Mouse (Mus musculus): Measurements from ENCODE around the gene Samd3.

The Samd3 gene

DNA sequence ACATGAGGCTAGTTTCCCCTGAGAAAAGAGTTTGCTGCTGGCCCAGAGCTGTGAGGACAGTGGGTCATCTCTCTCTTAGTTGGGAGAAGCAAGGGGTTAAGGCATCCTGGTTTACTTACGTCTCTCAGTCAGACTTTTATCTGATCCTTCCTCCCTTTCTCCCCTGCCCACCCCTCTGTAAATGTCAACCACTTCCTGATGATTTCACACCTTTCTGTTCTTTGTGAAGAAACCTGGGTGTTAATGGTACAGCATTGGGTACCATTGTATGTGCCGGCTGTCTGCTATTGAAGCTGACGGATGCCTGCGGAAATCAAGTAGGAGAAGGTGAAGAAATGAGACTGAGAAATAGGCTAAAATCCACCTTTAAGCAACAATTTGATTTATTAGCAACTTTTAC lies at the start of gene Samd3:
TSS of gene Samd3 (plus strand) at position 220 of the 400 bp plus-strand sequence.
- in situ Hi-C loops (cut with MboI; ENCODE audit: unreplicated experiment in 2 of 2), result no loop called here

DNA sequence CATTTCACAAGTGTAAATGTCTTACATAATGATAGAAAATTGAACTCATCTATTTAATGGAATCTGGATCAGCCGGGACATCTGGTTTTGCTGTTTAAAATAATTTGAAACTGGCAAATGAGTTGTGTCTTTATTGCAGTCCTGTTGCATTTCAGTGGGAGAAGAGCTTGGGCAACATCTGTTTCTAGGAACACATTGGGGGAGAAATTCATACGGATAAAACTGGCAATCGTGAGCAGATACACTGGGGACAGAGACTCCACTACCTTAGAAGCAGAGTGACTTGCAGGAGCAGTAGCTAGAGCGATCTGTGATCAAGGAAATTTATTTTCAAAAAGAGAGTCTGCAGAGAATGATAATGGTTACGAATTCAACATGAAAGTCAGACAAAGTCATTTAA lies 44.2 kb upstream of the Samd3 start:
- in situ Hi-C loops (cut with MboI; ENCODE audit: unreplicated experiment in 2 of 2), result no loop called here

DNA sequence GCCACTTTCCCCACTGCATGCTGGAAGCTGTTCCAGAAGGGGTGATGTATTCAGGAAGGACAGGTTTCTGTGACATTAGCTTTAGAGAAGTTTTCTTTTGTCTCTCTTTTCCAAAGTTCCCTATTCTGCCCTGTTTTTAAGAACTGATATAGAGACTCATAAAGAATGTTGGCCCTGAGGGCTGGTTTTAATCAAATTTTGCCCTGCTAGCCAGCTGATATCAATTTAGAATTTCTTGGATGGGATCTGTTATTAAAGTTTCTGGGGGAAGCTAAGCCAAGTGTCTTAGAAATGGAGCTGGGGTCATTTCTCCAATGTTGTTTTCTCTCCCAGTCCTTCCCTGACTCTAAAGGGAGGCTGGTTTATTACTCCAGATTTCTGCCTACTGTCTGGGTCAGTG lies 38.7 kb upstream of the Samd3 start:
- in situ Hi-C loops (cut with MboI; ENCODE audit: unreplicated experiment in 2 of 2), result no loop called here

DNA sequence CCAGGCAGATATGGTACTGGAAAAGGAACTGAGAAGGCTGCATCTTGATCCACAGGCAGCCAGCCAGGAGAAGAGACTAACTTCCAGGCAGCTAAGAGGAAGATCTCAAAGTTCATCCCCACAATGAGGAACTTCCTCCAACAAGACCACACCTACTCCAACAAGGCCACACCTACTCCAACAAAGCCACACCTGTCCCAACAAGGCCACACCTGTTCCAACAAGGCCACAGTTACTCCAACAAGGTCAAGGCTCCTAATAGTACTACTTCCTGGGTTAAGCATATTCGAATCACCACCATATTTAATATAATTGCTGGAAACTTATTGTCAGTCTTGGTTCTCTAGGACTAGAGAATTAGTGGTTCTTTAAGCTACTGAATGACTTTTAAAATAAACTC lies 34.6 kb upstream of the Samd3 start:
- in situ Hi-C loops (cut with MboI; ENCODE audit: unreplicated experiment in 2 of 2), result no loop called here

DNA sequence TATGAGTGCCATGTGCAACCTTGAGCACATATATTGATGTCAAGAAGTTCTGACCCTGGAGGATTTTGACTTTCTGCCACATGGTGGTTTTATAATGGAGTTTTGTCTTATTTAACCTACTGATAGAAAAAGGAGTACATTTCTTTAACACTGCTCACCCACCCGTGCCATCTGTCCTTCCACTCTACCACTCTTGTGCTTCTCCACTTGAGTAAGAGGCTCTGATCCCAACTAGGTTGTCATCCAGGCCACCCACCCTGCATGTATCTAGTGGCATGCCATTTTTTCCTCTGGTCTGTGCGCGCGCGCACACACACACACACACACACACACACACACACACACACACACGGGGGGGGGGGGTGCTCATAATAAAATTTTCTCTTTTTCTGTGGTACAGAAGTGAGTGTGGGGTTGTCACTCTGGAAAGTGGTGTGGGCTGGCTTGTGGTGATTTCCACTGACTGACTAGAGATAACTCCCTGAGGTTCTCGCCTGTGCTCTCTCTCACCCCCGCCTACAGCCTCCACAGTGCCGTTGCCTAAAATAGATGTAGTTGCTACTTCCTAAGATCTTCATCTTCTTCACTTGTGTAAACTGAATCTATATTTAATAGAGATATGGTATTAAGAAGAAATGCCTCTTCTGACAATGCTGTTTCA lies 26.7 kb upstream of the Samd3 start:
- in situ Hi-C loops (cut with MboI; ENCODE audit: unreplicated experiment in 2 of 2), result no loop called here

DNA sequence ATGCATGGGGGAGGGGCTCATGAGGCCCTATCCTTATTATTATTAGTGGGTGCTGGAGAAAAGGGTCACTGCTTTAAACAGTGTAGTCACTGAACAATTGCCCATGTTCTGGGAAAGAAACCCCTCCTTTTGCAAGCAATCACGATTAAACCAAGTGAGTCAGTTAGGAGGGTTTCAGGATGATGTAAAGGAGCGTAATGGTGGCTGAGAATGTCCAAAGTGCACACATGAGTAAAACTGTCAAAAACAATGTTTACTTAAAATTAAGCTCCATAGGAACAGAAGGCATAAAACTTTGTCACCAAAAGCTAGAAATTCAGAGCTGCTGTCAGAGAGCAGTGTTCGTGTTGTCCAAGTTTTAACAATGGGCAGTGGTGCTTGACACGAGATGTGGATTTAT lies 8.8 kb upstream of the Samd3 start:
- in situ Hi-C loops (cut with MboI; ENCODE audit: unreplicated experiment in 2 of 2), result no loop called here

DNA sequence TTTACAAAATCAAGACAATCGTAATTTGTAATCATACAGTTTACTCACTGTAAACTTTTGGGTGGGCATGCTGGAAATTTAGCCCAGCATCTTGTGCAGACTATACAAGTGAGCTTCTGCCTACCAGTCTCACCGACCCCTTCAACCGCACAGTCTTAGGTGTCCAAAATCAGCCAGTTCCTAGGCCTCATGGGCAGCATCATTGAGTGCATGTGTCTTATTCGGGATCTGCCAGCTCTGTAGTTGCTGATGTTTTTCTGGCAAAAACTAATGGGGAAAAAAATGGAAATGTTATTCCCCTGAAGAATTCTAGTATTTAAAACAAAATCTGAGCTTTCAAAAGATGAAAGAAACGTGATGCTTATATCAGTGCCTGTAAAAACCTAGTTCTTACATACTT lies 3.3 kb upstream of the Samd3 start:
- in situ Hi-C loops (cut with MboI; ENCODE audit: unreplicated experiment in 2 of 2), result no loop called here

DNA sequence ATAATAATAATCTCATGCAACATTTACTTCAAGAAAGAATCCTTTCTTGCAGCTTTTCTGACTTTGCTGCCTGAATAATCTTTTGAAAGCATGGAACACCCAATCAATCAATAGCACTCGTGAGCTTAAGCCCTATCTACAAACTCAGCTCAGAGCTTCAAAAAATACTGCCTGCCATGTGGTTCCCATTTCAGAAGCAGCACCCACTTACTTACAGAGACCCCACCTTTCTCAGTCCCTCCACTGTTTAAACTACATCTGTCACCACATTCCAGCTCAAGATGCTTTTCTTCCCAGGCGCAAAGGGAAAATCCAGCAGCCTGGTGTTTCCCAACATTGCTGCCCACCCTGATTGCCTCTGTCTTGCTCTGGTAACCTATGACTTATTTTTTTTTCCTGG lies 2.8 kb upstream of the Samd3 start:
- in situ Hi-C loops (cut with MboI; ENCODE audit: unreplicated experiment in 2 of 2), result no loop called here

DNA sequence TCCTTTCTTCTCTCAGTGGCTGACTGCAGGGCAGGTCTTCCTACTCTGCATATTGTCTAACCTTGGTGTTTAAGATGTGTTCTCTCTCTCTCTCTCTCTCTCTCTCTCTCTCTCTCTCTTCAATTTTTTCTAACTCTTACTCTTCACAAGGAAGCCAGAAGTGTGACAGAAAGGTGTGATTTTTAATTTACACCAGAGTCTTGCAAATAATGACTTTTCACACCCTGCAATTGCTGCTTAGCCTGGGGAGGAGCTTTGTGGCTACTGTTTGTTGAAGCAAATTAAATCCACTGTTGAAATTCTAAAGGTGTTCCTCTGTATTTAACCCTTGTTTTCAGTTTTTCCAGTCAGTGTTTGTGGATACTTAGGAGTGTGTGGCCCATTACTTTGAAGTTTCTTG lies 1.3 kb upstream of the Samd3 start:
- in situ Hi-C loops (cut with MboI; ENCODE audit: unreplicated experiment in 2 of 2), result no loop called here

DNA sequence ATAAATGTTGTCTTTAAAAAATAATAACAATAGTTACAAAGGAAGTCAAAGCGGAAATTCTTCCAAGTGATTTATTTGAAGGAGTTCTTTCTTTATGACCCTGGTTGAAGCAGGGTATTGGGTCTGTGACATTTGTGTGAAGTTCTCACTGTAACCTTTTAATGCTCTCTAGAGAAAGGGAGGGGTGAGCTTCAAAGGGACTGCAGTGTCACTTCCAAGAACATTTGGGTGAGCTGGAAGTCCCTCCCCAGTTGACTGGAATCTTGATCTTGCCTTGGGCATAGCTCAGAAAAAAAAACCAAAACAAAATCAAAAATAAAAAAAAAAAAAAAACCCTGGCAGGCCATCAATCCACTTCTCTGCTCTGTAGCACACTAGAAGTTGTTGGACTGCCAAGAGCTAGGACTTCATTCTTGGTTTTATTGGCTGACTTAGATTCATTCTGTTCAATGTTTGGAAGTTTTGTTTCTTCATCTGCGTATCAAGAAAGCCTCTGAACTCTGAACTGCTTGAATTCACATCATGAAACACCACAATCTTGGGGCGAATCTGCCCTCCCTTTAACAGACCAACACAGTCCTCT lies 2.7 kb downstream of the Samd3 start:
- in situ Hi-C loops (cut with MboI; ENCODE audit: unreplicated experiment in 2 of 2), result no loop called here

DNA sequence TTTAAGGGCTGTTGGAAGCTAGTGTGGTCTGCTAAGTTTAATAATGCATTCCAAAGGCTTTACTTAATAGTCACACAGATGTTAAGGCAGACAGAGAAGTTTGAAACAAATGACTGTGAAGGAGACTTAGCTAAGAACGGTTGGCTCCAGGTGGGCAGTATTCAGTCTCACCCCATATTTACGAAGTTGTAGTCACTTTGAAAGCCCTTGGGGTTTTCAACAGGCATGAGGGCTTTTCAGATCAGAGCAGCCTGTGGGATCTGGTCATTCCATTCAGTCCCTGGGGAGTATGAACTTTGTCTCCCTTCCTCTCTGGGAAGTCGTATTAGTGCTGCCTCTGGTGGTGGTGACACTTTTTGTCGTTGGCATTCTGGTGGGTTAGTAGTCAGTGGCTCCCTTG lies 9.1 kb downstream of the Samd3 start:
- in situ Hi-C loops (cut with MboI; ENCODE audit: unreplicated experiment in 2 of 2), result no loop called here

DNA sequence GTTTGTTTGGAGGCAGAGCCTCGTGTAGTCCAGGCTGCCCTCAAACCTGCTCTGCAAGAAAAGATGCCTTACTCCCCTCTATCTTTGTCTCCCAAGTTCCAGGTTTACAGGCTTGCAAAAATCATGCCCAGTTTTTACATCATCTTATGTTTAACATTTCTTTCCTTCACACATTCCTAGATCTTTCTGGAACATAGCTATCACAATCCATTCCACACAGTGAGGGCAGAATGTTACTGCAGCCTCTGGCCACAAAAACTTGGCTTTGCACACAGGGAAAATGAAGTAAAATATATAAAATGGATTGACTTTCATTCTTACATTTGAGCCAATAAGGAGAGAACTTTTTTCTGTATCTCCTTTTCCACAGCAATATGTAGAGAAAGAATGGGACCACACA lies 9.6 kb downstream of the Samd3 start:
- in situ Hi-C loops (cut with MboI; ENCODE audit: unreplicated experiment in 2 of 2), result no loop called here

DNA sequence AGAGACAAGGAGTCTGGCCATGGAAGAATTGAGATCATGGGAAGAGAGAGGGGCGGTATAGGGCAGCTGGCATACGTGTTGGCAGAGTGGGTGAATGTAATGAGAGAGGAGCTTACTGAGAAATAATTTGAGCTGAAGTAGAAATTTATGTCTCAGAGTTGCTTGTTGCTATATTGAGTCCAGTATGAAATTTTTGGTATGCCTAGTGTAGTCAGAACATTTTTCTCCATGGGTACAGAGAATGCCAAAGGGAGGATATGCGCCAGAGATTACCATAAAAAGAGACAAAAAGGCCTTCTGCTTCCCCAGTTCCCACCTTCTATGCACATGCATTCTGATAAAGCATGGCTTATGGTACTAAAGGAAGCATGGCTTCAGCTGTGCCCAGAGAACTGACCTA lies 13.7 kb downstream of the Samd3 start:
- in situ Hi-C loops (cut with MboI; ENCODE audit: unreplicated experiment in 2 of 2), result no loop called here

DNA sequence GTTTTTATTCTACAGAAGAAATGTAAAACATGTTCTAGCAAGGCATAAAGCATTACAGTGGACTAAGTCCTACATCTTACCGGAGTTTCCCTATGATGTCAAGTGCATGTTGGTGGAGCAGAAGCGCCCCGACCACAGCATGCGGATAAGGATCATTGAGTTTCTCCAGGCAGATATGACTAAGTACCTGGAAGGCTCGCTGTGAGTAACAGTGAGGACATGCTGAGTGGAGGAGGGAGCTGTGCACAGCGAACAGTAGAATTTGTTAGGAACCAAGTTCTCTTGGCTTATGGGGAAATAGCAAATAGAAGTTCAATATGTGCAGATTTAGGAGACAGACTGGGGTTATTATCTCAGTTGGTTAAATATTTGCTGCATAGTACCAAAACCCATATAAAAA lies 15.0 kb downstream of the Samd3 start:
- in situ Hi-C loops (cut with MboI; ENCODE audit: unreplicated experiment in 2 of 2), result no loop called here

DNA sequence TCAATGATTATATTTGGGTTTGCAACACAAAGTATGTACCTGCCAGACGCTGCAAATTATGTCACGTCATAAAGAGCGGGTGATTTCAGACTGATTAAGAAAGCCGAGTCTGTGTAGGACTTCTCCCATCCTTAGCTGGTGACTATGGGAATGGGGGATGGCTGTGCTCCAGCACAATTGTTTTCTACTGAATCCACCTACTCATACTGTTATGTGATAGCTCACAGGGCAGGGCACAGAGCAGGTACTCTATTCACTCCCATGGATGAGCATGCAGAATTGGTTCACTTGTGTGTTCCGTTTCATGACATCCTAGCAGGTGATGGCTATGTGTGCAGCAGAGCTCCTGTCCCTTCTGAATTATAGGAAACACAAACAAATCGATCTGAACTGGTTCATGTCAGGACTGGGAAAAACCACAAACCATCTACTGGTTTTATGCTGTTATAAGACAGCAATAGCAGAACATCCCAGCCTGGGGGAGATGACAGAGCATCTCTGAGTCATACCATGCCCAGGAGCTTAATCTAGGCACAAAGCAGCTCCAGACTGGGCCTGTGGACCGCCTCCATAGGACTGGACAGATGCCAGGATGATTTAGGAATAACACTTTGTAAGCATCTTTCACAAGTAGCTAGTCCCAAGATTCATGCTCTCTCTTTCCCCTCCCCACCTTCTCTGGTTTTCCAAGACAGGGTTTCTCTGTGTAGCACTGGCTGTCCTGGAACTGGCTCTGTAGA lies 20.1 kb downstream of the Samd3 start:
- in situ Hi-C loops (cut with MboI; ENCODE audit: unreplicated experiment in 2 of 2), result no loop called here

DNA sequence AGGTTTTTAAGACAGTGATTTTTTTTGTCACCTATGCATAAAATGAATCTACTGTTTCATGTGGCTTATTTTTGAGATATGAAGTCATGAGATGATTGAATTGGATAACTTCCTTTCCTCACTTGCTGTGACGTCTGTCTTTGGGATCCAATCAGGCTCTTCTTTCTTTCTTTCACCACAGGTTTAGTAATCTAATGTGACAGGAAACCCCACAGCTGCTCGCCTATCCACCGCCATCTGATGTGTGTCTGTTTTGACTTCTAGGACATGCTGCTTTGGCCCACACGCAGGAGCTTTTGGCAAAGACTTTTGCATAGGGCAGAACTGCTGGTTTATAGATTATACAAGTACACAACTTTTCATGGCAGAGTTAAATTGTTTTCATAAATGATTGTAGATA lies 30.4 kb downstream of the Samd3 start:
- in situ Hi-C loops (cut with MboI; ENCODE audit: unreplicated experiment in 2 of 2), result no loop called here

DNA sequence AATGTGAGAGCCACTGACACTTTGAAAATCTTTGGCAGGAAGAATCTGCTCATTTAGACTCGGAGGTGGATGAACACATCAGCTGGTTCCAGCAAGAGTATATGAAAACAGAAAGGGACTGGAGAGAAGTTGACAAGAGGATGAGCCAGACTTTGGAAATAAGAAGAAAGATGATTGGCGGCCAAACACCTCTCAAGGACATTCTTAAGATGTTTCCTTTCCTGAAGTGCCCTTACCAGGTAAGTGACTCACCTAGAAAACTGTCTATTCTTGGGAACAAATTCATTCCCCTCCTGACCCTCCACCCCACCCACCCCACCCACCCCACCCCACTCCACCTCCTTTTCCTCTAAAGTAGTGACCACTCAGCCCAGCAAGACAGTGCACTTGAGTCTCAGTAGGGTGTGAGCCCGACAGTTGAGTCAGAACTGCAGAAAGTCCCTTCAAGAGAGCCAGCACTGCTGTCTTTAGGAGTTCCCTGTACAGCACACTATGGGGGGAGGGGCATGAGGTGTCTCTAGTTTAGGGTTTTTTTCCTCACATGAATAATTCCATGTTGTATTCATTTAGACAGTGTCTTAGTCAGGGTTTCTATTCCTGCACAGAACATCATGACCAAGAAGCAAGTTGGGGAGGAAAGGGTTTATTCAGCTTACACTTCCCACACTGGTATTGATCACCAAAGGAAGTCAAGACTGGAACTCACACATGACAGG lies 34.4 kb downstream of the Samd3 start:
- in situ Hi-C loops (cut with MboI; ENCODE audit: unreplicated experiment in 2 of 2), result no loop called here

DNA sequence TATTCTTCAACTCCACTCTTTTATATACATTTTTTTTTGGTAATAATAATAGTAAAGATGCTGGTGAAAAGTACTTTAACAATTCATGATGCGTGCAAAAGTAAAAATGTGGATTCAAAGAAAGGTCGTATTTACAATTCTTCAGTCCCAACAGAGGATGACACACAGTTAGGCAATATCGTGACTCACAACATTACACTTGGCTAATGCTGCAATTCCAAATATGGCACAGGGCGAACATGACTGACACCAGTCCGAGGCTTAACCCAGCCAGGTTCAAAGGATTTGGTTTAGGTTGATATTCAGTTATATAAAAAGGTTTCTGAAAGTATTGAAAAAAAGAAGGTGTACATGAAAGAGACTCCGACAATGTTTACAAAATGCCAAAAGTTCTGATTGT lies 45.9 kb downstream of the Samd3 start:
- in situ Hi-C loops (cut with MboI; ENCODE audit: unreplicated experiment in 2 of 2), result no loop called here

DNA sequence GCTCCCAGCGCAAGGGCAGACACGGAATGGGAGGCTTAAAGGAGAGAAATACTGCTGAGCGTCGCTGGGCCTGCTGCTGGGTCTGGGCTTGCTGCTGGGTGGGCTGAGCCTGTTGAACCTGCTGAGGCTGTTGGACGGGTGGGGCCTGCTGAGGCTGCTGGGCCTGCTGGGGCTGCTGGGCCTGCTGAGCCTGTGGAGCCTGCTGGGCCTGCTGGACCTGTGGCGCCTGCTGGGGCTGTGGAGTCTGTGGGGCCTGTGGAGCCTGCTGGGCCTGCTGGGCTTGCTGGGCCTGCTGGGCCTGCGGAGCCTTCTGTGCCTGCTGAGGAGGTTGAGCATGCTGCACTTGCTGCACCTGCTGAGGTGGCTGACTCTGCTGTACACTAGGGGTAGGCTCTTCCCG lies 50.5 kb downstream of the Samd3 start:
- in situ Hi-C loops (cut with MboI; ENCODE audit: unreplicated experiment in 2 of 2), result no loop called here

DNA sequence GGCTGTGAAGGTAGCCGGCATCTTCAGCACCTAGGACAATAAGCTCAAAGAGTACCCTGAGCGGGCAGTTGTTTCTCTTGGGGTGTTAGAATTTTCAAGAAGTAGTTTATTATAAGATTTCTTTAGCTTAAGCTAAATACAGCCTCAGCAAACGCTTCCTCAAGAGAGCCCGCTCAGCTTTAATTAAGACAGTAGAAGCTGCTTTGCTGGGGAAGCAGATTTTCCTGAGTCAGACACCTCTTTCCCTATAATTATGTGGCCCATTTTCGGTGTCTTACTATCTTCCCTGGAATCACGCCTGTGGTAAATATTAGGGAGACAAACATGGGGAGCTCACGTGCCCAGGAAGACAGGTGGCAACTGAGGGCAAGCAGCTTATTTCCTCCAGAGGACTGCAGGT lies 57.6 kb downstream of the Samd3 start:
- in situ Hi-C loops (cut with MboI; ENCODE audit: unreplicated experiment in 2 of 2), result no loop called here

DNA sequence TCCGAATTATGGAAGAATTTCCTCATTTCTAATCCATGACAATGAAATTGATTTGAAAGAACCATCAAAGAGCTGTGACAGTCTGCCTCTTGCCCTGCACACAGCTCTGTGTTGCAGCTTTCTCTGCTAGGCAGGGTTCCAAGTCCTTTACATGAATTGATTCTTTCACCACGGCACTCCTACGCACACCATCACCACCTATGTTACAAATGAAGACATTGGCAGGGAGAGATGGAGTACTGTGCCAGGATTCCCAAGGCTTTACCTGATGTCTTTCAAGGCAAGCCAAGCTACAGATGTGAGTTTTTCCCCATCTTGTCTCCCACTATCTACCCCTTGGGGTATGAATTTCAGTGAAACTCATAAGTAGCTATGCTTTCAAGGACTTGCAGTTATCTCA lies 67.7 kb downstream of the Samd3 start:
- in situ Hi-C loops (cut with MboI; ENCODE audit: unreplicated experiment in 2 of 2), result no loop called here

DNA sequence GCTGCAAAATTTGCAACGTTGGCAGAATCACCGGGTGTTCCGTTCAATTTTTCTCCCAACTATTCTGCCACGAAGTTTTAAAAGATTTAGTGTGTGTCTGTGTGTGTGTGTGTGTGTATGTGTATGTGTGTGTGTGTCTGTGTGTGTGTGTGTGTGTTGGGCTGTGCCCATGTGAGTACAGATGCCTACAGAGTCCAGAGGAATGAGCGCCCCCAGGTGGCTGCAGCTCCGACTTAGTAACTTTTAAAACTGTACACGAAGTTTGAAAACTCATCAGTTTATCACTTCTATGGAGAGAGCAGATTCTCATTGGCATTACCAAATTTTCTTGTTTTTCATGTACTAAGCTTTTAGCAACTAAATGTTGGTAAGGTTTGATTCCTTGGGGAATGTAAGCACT lies 68.1 kb downstream of the Samd3 start:
- in situ Hi-C loops (cut with MboI; ENCODE audit: unreplicated experiment in 2 of 2), result no loop called here
